Mouse (Mus musculus) MEL (cell line): Measurements from ENCODE around the gene Aftph. TPM values are rescaled to one million over a fixed set of nuclear protein-coding genes. Genes with fewer than 3 reads are reported as not detected.

Source experiments
- DNase-seq: peaks from one replicate; pipeline ENCODE4 v3.0.0; 2011; ENCODE audit warnings: low read depth, low spot score
- H3K27ac ChIP-seq: 2 replicates; pipeline ENCODE4 v1.5.1; 2012; ENCODE audit warnings: low read depth, mild to moderate bottlenecking, control low read depth, low read length, moderate library complexity; ENCODE audit not compliant: control insufficient read depth
- H3K27me3 ChIP-seq, 2 experiments: fragments of 150-350 bp in 1 of 2; sonication (generic) in 1 of 2; 2 replicates each; pipeline ENCODE4 v1.6.1; 2012; ENCODE audit warnings: low read length in 2 of 2, mild to moderate bottlenecking in 2 of 2, improper control_type of control experiment in 1 of 2, moderate library complexity in 1 of 2; ENCODE audit not compliant: insufficient read depth in 2 of 2, control insufficient read depth in 1 of 2
- H3K36me3 ChIP-seq, 2 experiments: 2 replicates each; pipeline ENCODE4 v1.6.1; 2012 to 2014; ENCODE audit warnings: low read length in 2 of 2, improper control_type of control experiment in 1 of 2, inconsistent platforms in 1 of 2, mild to moderate bottlenecking in 1 of 2; ENCODE audit not compliant: insufficient read depth in 2 of 2, control insufficient read depth in 1 of 2
- H3K4me1 ChIP-seq, 2 experiments: fragments of 150-350 bp in 1 of 2; sonication (generic) in 1 of 2; 2 replicates each; pipeline ENCODE4 v1.6.1; 2012; ENCODE audit warnings: low read length in 2 of 2, improper control_type of control experiment in 1 of 2, mild to moderate bottlenecking in 1 of 2; ENCODE audit not compliant: insufficient read depth in 2 of 2, control insufficient read depth in 1 of 2
- H3K4me3 ChIP-seq, 2 experiments: fragments of 150-350 bp in 1 of 2; sonication (generic) in 1 of 2; 2 replicates each; pipeline ENCODE4 v1.5.1; 2012; ENCODE audit warnings: low read depth in 2 of 2, low read length in 2 of 2, mild to moderate bottlenecking in 2 of 2, moderate library complexity in 2 of 2, control low read depth in 1 of 2, improper control_type of control experiment in 1 of 2; ENCODE audit not compliant: control insufficient read depth in 1 of 2, insufficient read depth in 1 of 2
- H3K79me2 ChIP-seq: 2 replicates; pipeline ENCODE4 v1.6.1; 2012; ENCODE audit warnings: mild to moderate bottlenecking, low read length, moderate library complexity; ENCODE audit not compliant: control insufficient read depth, poor library complexity, insufficient read depth
- H3K9ac ChIP-seq: 2 replicates; pipeline ENCODE4 v1.6.1; 2012; ENCODE audit warnings: low read depth, mild to moderate bottlenecking, control low read depth, low read length, moderate library complexity; ENCODE audit not compliant: control insufficient read depth, poor library complexity, severe bottlenecking
- H3K9me3 ChIP-seq: fragments of 150-350 bp; sonication (generic); replicated peaks from 2 replicates; pipeline ENCODE4 v1.6.1; 2012; ENCODE audit warnings: mild to moderate bottlenecking, low read length, improper control_type of control experiment, moderate library complexity; ENCODE audit not compliant: insufficient read depth
- CHD1 ChIP-seq: IDR thresholded peaks from 2 replicates; pipeline ENCODE4 v1.6.1; 2012; ENCODE audit warnings: low read depth, mild to moderate bottlenecking, inconsistent platforms, low read length, improper control_type of control experiment
- CHD2 ChIP-seq: IDR thresholded peaks from 2 replicates; pipeline ENCODE4 v1.6.1; 2011; ENCODE audit warnings: low read length, improper control_type of control experiment
- CTCF ChIP-seq, 3 experiments: IDR thresholded peaks in 2 of 3; conservative IDR thresholded peaks in 1 of 3; 2 replicates each; pipeline ENCODE4 v1.5.1; 2011 to 2012; ENCODE audit warnings: low read length in 3 of 3, low read depth in 2 of 3, mild to moderate bottlenecking in 2 of 3, improper control_type of control experiment in 1 of 3, inconsistent platforms in 1 of 3, mixed read lengths in 1 of 3, moderate library complexity in 1 of 3; ENCODE audit not compliant: control insufficient read depth in 1 of 3, insufficient read depth in 1 of 3, poor library complexity in 1 of 3, severe bottlenecking in 1 of 3
- E2F4 ChIP-seq: IDR thresholded peaks from 2 replicates; pipeline ENCODE4 v1.6.1; 2011; ENCODE audit warnings: low read depth, low read length, improper control_type of control experiment, borderline replicate concordance
- ETS1 ChIP-seq: IDR thresholded peaks from 2 replicates; pipeline ENCODE4 v1.6.1; 2012; ENCODE audit warnings: low read depth, mild to moderate bottlenecking, inconsistent platforms, low read length, improper control_type of control experiment, moderate library complexity
- HCFC1 ChIP-seq: IDR thresholded peaks from 2 replicates; pipeline ENCODE4 v1.6.1; 2012; ENCODE audit warnings: low read depth, mild to moderate bottlenecking, inconsistent platforms, low read length, improper control_type of control experiment, moderate library complexity
- JUND ChIP-seq: IDR thresholded peaks from 2 replicates; pipeline ENCODE4 v1.6.1; 2011; ENCODE audit warnings: low read depth, mild to moderate bottlenecking, improper control_type of control experiment, low read length
- MAFK ChIP-seq: IDR thresholded peaks from 2 replicates; pipeline ENCODE4 v1.6.1; 2011; ENCODE audit warnings: low read depth, mild to moderate bottlenecking, low read length, improper control_type of control experiment, borderline replicate concordance
- MAZ ChIP-seq: IDR thresholded peaks from 2 replicates; pipeline ENCODE4 v1.6.1; 2012; ENCODE audit warnings: low read depth, mild to moderate bottlenecking, inconsistent platforms, low read length, improper control_type of control experiment
- MXI1 ChIP-seq: IDR thresholded peaks from 2 replicates; pipeline ENCODE4 v1.6.1; 2011; ENCODE audit warnings: mild to moderate bottlenecking, low read depth, low read length, improper control_type of control experiment
- MYB ChIP-seq: IDR thresholded peaks from 2 replicates; pipeline ENCODE4 v1.6.1; 2011; ENCODE audit warnings: mild to moderate bottlenecking, low read depth, low read length, improper control_type of control experiment
- MYC ChIP-seq: IDR thresholded peaks from 2 replicates; pipeline ENCODE4 v1.6.1; 2011; ENCODE audit warnings: low read depth, mild to moderate bottlenecking, low read length, improper control_type of control experiment, moderate library complexity
- NELFE ChIP-seq: IDR thresholded peaks from 2 replicates; pipeline ENCODE4 v1.6.1; 2011; ENCODE audit warnings: low read depth, low read length, improper control_type of control experiment
- POLR2AphosphoS5 ChIP-seq: IDR thresholded peaks from 2 replicates; pipeline ENCODE4 v1.6.1; 2012; ENCODE audit warnings: low read depth, borderline replicate concordance, mild to moderate bottlenecking, inconsistent platforms, low read length, moderate library complexity, mixed read lengths
- RCOR1 ChIP-seq: IDR thresholded peaks from 2 replicates; pipeline ENCODE4 v1.6.1; 2012; ENCODE audit warnings: low read depth, mild to moderate bottlenecking, inconsistent platforms, low read length, improper control_type of control experiment
- TBP ChIP-seq: IDR thresholded peaks from 2 replicates; pipeline ENCODE4 v1.8.0; 2011; ENCODE audit warnings: low read depth, low read length, improper control_type of control experiment
- TCF12 ChIP-seq: IDR thresholded peaks from 2 replicates; pipeline ENCODE4 v1.6.1; 2014; ENCODE audit warnings: low read depth, mild to moderate bottlenecking, inconsistent platforms, low read length, improper control_type of control experiment, moderate library complexity
- UBTF ChIP-seq: IDR thresholded peaks from 2 replicates; pipeline ENCODE4 v1.6.1; 2012; ENCODE audit warnings: low read depth, mild to moderate bottlenecking, inconsistent platforms, low read length, improper control_type of control experiment, moderate library complexity, borderline replicate concordance; ENCODE audit not compliant: insufficient read depth
- ZKSCAN1 ChIP-seq: IDR thresholded peaks from 2 replicates; pipeline ENCODE4 v1.6.1; 2012; ENCODE audit warnings: low read depth, mild to moderate bottlenecking, inconsistent platforms, low read length, improper control_type of control experiment, moderate library complexity
- ZMIZ1 ChIP-seq: IDR thresholded peaks from 2 replicates; pipeline ENCODE4 v1.6.1; 2012; ENCODE audit warnings: low read depth, mild to moderate bottlenecking, inconsistent platforms, low read length, improper control_type of control experiment, moderate library complexity
- ZNF384 ChIP-seq: IDR thresholded peaks from 2 replicates; pipeline ENCODE4 v1.6.1; 2012; ENCODE audit warnings: low read depth, mild to moderate bottlenecking, inconsistent platforms, low read length, improper control_type of control experiment
- polyA plus RNA-seq, 2 experiments: library from polyadenylated mRNA; stranded (reverse) in 1 of 2; unstranded in 1 of 2; fragments of >175 nt in 1 of 2; fragments of >200 nt in 1 of 2; gene quantifications; 2 replicates each; pipeline versions ENCODE4 v1.2.1 to v1.2.4; 2012; ENCODE audit warnings: low replicate concordance in 2 of 2, low read depth in 1 of 2; ENCODE audit not compliant: insufficient read length in 2 of 2, insufficient read depth in 1 of 2, missing spikeins in 1 of 2
- total RNA-seq: library from RNA; depleted of rRNA; stranded (reverse); fragments of 300-350 nt; gene quantifications from 2 replicates; pipeline ENCODE4 v1.2.3, GENCODE M21; 2012

Aftph gene
- total and polyA plus RNA-seq, 3 experiments = 38.1 to 47.2 (median 38.1) TPM

DNA sequence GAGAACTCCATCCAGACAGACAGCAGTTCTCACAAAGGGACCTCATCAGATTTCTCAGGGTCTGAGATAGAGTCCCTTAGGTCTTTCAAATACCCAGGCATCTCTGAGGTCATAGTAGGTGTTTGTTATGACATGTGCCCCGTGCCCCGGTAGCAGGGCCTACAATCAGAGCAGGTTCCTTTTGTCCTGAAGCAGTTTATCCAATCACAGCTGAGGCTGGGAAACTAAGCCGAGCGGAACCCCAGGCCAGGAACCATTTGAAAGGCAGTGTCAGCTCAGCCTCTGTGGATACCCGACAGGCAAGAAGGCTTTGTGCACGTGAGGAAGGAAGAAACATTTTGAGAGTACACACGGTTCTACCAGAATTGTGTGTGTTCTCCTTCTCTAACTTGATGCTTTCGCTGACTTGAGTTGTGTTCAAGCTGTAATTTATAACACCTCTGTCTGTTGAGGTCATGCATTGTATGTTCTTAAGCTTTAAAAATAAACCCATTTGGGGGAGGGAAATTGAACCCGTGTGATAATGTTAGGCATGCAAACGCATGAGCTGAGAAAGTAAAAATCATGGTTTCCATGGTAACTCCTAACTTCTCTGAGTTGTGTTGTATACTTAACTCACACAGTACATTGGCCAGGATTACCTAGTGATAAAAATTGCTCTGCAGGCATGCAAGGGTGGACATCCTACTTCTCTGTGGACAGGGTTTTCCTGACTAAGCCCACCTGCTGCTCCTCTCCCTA is 94.2 kb downstream of the Aftph start:
- no peaks in the 10 kb centered on the region for H3K4me1 ChIP-seq
- H3K9ac ChIP-seq = no peak overlapping the region
- no peaks in the 10 kb centered on the region for H3K9me3 ChIP-seq
- H3K27me3 ChIP-seq = no peaks in the 10 kb centered on the region
- no peak overlapping the region for H3K4me3 ChIP-seq
- H3K36me3 ChIP-seq = peaks cover 0 to 5% of the 10 kb centered on the region in 2 experiments; a peak in 1 of 4 replicates
- H3K79me2 ChIP-seq = peaks cover 5% of the 10 kb centered on the region; the same call in 1 of the 2 replicates
- H3K27ac ChIP-seq = no peak overlapping the region
- no peak for DNase-seq
- TF ChIP-seq HCFC1 (no peak), UBTF (no peak), CHD1 (no peak), MAFK (no peak), MXI1 (no peak), ETS1 (no peak), TBP (no peak), CHD2 (no peak), ZMIZ1 (no peak)
- TF ChIP-seq, all 39 proteins: peak for 0

GRCm38 (mm10) chr11:20646142-20646541 is 95.2 kb downstream of the Aftph start:
- H3K79me2 ChIP-seq = peaks cover 12% of the 10 kb centered on the region
- H3K27me3 ChIP-seq = no peaks in the 10 kb centered on the region
- H3K9ac ChIP-seq = no peak overlapping the region
- H3K9me3 ChIP-seq = no peaks in the 10 kb centered on the region
- no peak for DNase-seq
- H3K36me3 ChIP-seq = peaks cover 0 to 5% of the 10 kb centered on the region in 2 experiments; a peak in 1 of 4 replicates
- no peaks in the 10 kb centered on the region for H3K4me1 ChIP-seq
- TF ChIP-seq ZMIZ1 = no peak
- TF ChIP-seq ZNF384 = no peak
- no peak for TF ChIP-seq MAFK
- no peak for TF ChIP-seq ZKSCAN1
- no peak for TF ChIP-seq MYB
- no peak for TF ChIP-seq TBP
- TF ChIP-seq POLR2AphosphoS5 = no peak
- TF ChIP-seq MYC = no peak
- TF ChIP-seq CTCF (IDR thresholded peaks at IDR 0.05 in 2 of 3, conservative IDR thresholded peaks at IDR 0.05 in 1 of 3; ENCODE audit: control insufficient read depth in 1 of 3, insufficient read depth in 1 of 3, low read depth in 2 of 3, low read length in 3 of 3, poor library complexity in 1 of 3, severe bottlenecking in 1 of 3) = no peak
- TF ChIP-seq ETS1 = no peak
- TF ChIP-seq MAZ = no peak
- no peak for TF ChIP-seq JUND
- no peak for TF ChIP-seq RCOR1
- no peak for TF ChIP-seq NELFE
- TF ChIP-seq CHD2 = no peak
- TF ChIP-seq TCF12 = no peak
- no peak for TF ChIP-seq E2F4
- H3K27ac ChIP-seq = no peak overlapping the region
- no peak overlapping the region for H3K4me3 ChIP-seq
